Mouse (Mus musculus) spleen, adult 18-20 months (tissue): ENCODE measurements around the gene Fnip2.
"Not testable (repeated sequence)": the region's sequence is repeated elsewhere in the genome, so short reads cannot be mapped to it uniquely, and the experiment has no call there.

ENCODE experiments used
- DNase-seq, 2 experiments: peaks; one replicate each; pipeline ENCODE4 v3.0.0; 2022; ENCODE audit warnings: mixed read lengths in 2 of 2

Gene Fnip2

GRCm38 (mm10) chr3:79474911-79475310 is 92.7 kb downstream of the Fnip2 start:
- DNase-seq, result no peak

GRCm38 (mm10) chr3:79472362-79472761 is 95.2 kb downstream of the Fnip2 start:
- DNase-seq, result no peak

- no peak for DNase-seq
Measured at GRCm38 (mm10) chr3:79469440-79469839, 98.2 kb downstream of the Fnip2 start.

GRCm38 (mm10) chr3:79458651-79459275 is 108.8 kb downstream of the Fnip2 start:
- no peak for DNase-seq

- no peak for DNase-seq
Measured at GRCm38 (mm10) chr3:79455761-79456160, 111.8 kb downstream of the Fnip2 start.

GRCm38 (mm10) chr3:79452696-79453263 is 114.8 kb downstream of the Fnip2 start:
- no peak for DNase-seq

GRCm38 (mm10) chr3:79449361-79449760 is 118.2 kb downstream of the Fnip2 start:
- DNase-seq, result no peak

GRCm38 (mm10) chr3:79448421-79448820 is 119.2 kb downstream of the Fnip2 start:
- DNase-seq, result no peak

- not testable (repeated sequence) for DNase-seq
Measured at GRCm38 (mm10) chr3:79446648-79447047, 120.9 kb downstream of the Fnip2 start.

- no peak for DNase-seq
Measured at GRCm38 (mm10) chr3:79446124-79446523, 121.5 kb downstream of the Fnip2 start.

- no peak for DNase-seq
Measured at GRCm38 (mm10) chr3:79445041-79445440, 122.6 kb downstream of the Fnip2 start.

GRCm38 (mm10) chr3:79443850-79444249 is 123.7 kb downstream of the Fnip2 start:
- no peak for DNase-seq

- no peak for DNase-seq
Measured at GRCm38 (mm10) chr3:79440976-79441491, 126.6 kb downstream of the Fnip2 start.

GRCm38 (mm10) chr3:79438276-79438675 is 129.3 kb downstream of the Fnip2 start:
- DNase-seq, result no peak

GRCm38 (mm10) chr3:79436186-79436585 is 131.4 kb downstream of the Fnip2 start:
- no peak for DNase-seq

- no peak for DNase-seq
Measured at GRCm38 (mm10) chr3:79434985-79435384, 132.6 kb downstream of the Fnip2 start.

GRCm38 (mm10) chr3:79434436-79434835 is 133.2 kb downstream of the Fnip2 start:
- no peak for DNase-seq

- DNase-seq, result no peak
Measured at GRCm38 (mm10) chr3:79433593-79433992, 134.0 kb downstream of the Fnip2 start.

- no peak for DNase-seq
Measured at GRCm38 (mm10) chr3:79425441-79425840, 142.2 kb downstream of the Fnip2 start.

GRCm38 (mm10) chr3:79418921-79419320 is 148.7 kb downstream of the Fnip2 start:
- no peak for DNase-seq

GRCm38 (mm10) chr3:79416944-79417680 is 150.5 kb downstream of the Fnip2 start:
- no peak for DNase-seq

GRCm38 (mm10) chr3:79415929-79416328 is 151.7 kb downstream of the Fnip2 start:
- no peak for DNase-seq

GRCm38 (mm10) chr3:79415081-79415480 is 152.5 kb downstream of the Fnip2 start:
- no peak for DNase-seq

GRCm38 (mm10) chr3:79413492-79413891 is 154.1 kb downstream of the Fnip2 start:
- DNase-seq, result no peak
